Mouse (Mus musculus) neural tube, embryonic 11.5 days (tissue): ENCODE measurements around the gene Hyls1. TPM values are rescaled to one million over a fixed set of nuclear protein-coding genes. Genes with fewer than 3 reads are reported as not detected.

ENCODE experiments used
- ATAC-seq: fragments of 200-750 bp; cut with Nextera tagmentation; 2 replicates; pipeline ENCODE4 v1.8.0; 2017; ENCODE audit warnings: moderate number of reproducible peaks, mild to moderate bottlenecking, moderate TSS enrichment, moderate library complexity; ENCODE audit not compliant: insufficient read depth, low FRiP score, low TSS enrichment
- DNase-seq: peaks from one replicate; pipeline ENCODE4 v3.0.0-alpha.2; 2015; ENCODE audit warnings: low spot score
- H3K27ac ChIP-seq: fragments of 300-500 bp; sonication (generic); 2 replicates; pipeline ENCODE4 v1.5.1; 2014; ENCODE audit warnings: low read depth, mild to moderate bottlenecking, low read length
- H3K27me3 ChIP-seq: fragments of 300-500 bp; sonication (generic); 2 replicates; pipeline ENCODE4 v1.6.1; 2014; ENCODE audit warnings: mild to moderate bottlenecking, low read length, mixed read lengths; ENCODE audit not compliant: control insufficient read depth, insufficient read depth
- H3K36me3 ChIP-seq: fragments of 300-500 bp; sonication (generic); 2 replicates; pipeline ENCODE4 v1.6.1; 2014; ENCODE audit warnings: mild to moderate bottlenecking, low read length, moderate library complexity, mixed read lengths; ENCODE audit not compliant: control insufficient read depth, insufficient read depth
- H3K4me1 ChIP-seq: fragments of 300-500 bp; sonication (generic); 2 replicates; pipeline ENCODE4 v1.6.1; 2014; ENCODE audit warnings: low read length, mixed read lengths; ENCODE audit not compliant: control insufficient read depth, insufficient read depth
- H3K4me2 ChIP-seq: fragments of 300-500 bp; sonication (generic); 2 replicates; pipeline ENCODE4 v1.6.1; 2014; ENCODE audit warnings: low read depth, mild to moderate bottlenecking, moderate library complexity
- H3K4me3 ChIP-seq: fragments of 300-500 bp; sonication (generic); 2 replicates; pipeline ENCODE4 v1.5.1; 2014; ENCODE audit warnings: low read depth, low read length
- H3K9ac ChIP-seq: fragments of 300-500 bp; sonication (generic); 2 replicates; pipeline ENCODE4 v1.6.1; 2014; ENCODE audit warnings: mild to moderate bottlenecking, low read length
- H3K9me3 ChIP-seq: fragments of 300-500 bp; sonication (generic); 2 replicates; pipeline ENCODE4 v1.6.1; 2016; ENCODE audit warnings: low read length; ENCODE audit not compliant: control insufficient read depth
- WGBS: fragments of 180-500 bp; shearing (Covaris S2); extraction: QIAGEN DNeasy Blood & Tissue Kit; methylation state at CpG from one replicate; pipeline ENCODE4 v1.1.7; 2014; 5-methylcytosine and 5-hydroxymethylcytosine counted together
- polyA plus RNA-seq: library from polyadenylated mRNA; unstranded; fragments of >200 nt; fragmentation: Nextera tagmentation; extraction: Ambion mirVana; gene quantifications from 2 replicates; pipeline ENCODE4 v1.2.1, GENCODE M21; 2014

The Hyls1 gene
- polyA plus RNA-seq, 1 experiment from 2014 or later: 28.8 TPM

DNA sequence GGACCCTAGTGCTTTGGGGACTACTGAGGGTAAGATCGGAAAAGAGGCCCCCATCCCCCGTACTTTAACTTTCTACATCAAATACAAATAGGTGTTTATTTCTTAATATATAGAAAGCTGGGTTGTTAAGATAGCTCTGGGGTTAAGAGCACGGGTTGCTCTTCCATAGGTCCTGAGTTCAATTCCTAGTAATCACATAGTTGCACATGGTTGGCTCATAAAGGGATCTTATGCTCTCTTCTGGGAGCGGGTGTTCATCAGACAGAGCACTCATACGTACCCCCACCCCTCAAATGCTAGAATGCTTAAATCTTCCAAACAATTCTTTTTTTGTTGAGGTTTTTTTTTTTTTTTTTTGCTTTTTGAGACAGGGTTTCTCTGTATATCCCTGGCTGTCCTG is 465 bp upstream of the Hyls1 start:
- Histone ChIP-seq H3K4me1 (no peaks in the 10 kb centered on the region), H3K9me3 (no peaks in the 10 kb centered on the region), H3K4me3 (peak overlapping the region; percentile 60), H3K4me2 (peak overlapping the region; percentile 70), H3K27ac (no peak overlapping the region), H3K9ac (peak overlapping the region; percentile 64), H3K36me3 (peaks cover 4% of the 10 kb centered on the region; the same call in 1 of the 2 replicates), H3K27me3 (0 out of 2 replicates have a peak, but pooled peaks cover 4% of the 10 kb centered on the region)
- 13% methylated on average over 5 of the region's 5 CpGs for WGBS
- DNase-seq: no peak
- ATAC-seq: peak; percentile 14; the same call in 1 of the 2 replicates

DNA sequence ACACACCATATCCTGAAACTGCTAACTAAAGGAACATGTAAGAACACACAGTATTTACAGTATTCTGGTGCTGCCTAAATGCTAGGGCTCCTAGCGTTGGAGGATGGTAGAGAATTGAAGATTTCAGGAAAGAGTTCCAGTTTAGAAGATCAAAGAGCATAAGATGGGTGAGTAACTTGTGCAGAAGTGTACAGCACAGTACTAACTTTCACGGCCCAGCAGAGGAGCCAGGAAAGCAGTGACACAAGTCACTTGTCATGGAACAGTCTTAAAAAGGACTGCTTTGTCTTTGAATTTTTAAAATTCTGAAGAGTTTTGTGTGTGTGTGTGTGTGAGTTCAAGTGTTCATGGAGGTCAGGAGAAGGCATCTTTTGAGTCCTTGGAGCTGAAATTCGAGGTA is 2.2 kb downstream of the Hyls1 start:
- no peak overlapping the region for H3K4me2 ChIP-seq
- H3K9ac ChIP-seq: no peak overlapping the region
- peaks cover 4% of the 10 kb centered on the region; the same call in 1 of the 2 replicates for H3K36me3 ChIP-seq
- no peaks in the 10 kb centered on the region for H3K4me1 ChIP-seq
- no peak overlapping the region for H3K4me3 ChIP-seq
- 83% methylated on average over 3 of the region's 3 CpGs for WGBS
- no peak for DNase-seq
- no peaks in the 10 kb centered on the region for H3K9me3 ChIP-seq
- H3K27ac ChIP-seq: no peak overlapping the region
- H3K27me3 ChIP-seq: no peaks in the 10 kb centered on the region
- no peak for ATAC-seq

DNA sequence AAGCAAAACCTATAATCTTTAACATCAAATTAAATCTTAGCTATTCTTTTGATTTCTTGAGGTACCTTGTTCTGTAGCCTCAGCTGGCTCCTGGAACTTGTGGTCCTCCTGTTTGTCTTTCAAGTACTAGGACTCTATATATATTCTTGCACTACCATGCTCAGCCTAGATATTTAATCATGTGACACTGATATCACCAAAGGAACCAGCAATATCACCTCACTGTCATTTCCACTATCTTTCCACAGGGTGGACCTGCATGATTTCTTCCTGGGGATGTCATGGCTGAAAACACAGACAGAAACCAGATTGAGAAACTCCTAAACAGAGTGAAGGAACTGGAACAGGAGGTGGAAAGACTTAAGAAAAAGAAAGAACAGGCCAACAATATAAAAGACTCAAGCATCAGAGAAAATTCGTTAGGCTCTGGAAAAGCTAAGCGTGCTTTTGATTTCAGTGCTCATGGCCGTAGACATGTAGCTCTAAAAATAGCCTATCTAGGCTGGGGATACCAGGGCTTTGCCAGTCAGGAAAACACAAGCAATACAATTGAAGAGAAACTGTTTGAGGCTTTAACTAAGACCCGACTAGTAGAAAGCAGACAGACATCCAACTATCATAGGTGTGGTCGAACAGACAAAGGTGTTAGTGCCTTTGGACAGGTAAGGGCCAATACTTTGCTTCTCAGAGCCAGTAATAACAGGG is 5.5 kb downstream of the Hyls1 start:
- no peak for DNase-seq
- Histone ChIP-seq H3K36me3 (peaks cover 4% of the 10 kb centered on the region; the same call in 1 of the 2 replicates), H3K27ac (no peak overlapping the region), H3K9me3 (no peaks in the 10 kb centered on the region), H3K27me3 (no peaks in the 10 kb centered on the region), H3K4me3 (no peak overlapping the region), H3K9ac (no peak overlapping the region), H3K4me2 (no peak overlapping the region), H3K4me1 (no peaks in the 10 kb centered on the region)
- WGBS: 96% methylated on average over 5 of the region's 5 CpGs
- ATAC-seq: no peak

DNA sequence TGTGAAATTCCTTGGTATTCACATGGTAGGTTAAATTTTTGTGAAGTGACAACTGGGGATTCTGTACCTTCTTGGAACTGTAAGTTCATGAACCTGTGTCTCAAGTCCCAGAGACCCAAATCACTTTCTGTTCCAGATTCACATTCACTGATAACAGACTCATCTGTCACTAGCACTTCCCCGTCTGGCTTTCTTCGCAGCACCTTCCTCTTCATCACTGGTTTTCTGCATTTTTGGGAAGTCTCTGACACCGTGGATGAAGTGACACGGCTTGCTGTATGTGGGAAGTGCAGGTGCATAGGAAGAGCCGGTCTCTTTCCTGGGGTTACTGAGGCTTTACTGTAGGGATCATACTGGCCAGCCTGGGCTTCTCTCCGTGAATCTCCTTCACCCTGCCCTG is 8.6 kb downstream of the Hyls1 start:
- no peak for ATAC-seq
- DNase-seq: no peak
- no peaks in the 10 kb centered on the region for H3K27me3 ChIP-seq
- no peak overlapping the region for H3K4me3 ChIP-seq
- H3K9me3 ChIP-seq: no peaks in the 10 kb centered on the region
- 92% methylated on average over 6 of the region's 6 CpGs for WGBS
- H3K36me3 ChIP-seq: peaks cover 3% of the 10 kb centered on the region; the same call in 1 of the 2 replicates
- no peak overlapping the region for H3K4me2 ChIP-seq
- no peak overlapping the region for H3K9ac ChIP-seq
- H3K4me1 ChIP-seq: no peaks in the 10 kb centered on the region
- H3K27ac ChIP-seq: no peak overlapping the region

DNA sequence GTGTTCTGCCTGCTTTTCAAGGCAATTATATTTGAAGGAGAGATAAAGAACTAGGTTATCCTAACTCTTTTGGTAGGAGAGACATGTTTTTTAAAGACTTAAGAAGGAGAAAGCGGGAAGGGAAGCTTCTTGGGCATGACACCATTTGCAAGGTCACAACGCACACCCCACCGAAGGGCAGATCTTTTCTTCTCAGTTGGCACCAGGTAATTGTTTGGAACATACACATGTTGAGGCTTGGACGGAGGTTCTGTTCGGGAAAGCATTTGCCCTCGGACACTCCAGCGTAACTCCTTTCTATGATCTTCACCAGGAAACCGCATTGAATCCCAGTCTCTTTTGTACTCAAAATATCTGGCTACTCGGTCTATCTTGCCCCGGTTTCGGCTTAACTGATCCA is 9.1 kb downstream of the Hyls1 start:
- no peaks in the 10 kb centered on the region for H3K4me1 ChIP-seq
- no peak overlapping the region for H3K4me2 ChIP-seq
- no peak overlapping the region for H3K4me3 ChIP-seq
- no peak overlapping the region for H3K27ac ChIP-seq
- H3K27me3 ChIP-seq: no peaks in the 10 kb centered on the region
- WGBS: 94% methylated on average over 11 of the region's 11 CpGs
- no peak overlapping the region for H3K9ac ChIP-seq
- H3K9me3 ChIP-seq: no peaks in the 10 kb centered on the region
- no peak for ATAC-seq
- DNase-seq: no peak
- H3K36me3 ChIP-seq: no peaks in the 10 kb centered on the region; the same call in 1 of the 2 replicates

DNA sequence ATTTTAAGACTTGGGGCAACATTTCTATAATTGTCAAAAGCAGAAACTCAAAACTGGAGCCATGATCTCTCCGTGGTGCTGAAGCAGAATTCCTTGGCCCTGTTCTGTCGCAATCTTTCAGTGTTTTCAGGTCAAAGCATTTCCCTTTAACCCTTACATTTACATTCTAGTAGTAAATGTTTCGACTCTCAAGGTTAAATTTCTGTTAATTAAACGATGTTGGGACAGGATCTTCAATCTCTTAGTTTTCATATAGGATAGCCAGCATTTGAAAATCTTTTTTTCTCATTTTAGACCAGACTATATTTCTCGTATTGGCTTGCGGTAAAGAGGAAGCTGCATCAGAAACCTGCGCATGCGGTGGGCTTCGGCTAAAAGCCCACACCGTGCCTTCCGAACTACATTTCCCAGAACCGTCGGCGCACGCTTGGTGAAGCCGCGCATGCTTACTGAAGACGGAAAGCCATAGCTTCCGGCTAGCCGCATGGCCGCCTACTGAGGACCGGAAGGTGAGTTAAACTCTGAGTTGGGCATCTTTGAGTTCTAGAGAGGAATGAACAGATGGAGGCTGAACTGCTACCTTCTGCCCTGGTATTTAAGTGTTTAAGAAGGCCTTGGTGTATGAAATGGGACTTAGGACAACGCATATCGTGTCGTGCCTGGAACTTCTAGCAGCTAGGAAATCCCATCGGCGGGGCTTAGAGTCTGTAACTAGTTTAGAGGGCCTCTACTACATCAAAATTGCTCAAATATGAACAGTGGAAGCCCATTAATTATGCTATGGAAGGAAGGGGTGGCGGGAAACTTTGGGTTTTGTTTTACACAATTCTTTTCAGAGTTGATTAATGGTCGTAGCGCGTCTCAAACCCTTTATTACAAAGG is 10.9 kb downstream of the Hyls1 start:
- Histone ChIP-seq H3K4me2 (peak overlapping the region; percentile 90), H3K27me3 (no peaks in the 10 kb centered on the region), H3K36me3 (no peaks in the 10 kb centered on the region), H3K9me3 (no peaks in the 10 kb centered on the region), H3K9ac (peak overlapping the region; percentile 70), H3K4me1 (no peaks in the 10 kb centered on the region), H3K27ac (no peak overlapping the region), H3K4me3 (peak overlapping the region; percentile 73)
- ATAC-seq (peak; percentile 88), DNase-seq (peak; percentile 93)
- 3% methylated on average over 31 of the region's 31 CpGs for WGBS

DNA sequence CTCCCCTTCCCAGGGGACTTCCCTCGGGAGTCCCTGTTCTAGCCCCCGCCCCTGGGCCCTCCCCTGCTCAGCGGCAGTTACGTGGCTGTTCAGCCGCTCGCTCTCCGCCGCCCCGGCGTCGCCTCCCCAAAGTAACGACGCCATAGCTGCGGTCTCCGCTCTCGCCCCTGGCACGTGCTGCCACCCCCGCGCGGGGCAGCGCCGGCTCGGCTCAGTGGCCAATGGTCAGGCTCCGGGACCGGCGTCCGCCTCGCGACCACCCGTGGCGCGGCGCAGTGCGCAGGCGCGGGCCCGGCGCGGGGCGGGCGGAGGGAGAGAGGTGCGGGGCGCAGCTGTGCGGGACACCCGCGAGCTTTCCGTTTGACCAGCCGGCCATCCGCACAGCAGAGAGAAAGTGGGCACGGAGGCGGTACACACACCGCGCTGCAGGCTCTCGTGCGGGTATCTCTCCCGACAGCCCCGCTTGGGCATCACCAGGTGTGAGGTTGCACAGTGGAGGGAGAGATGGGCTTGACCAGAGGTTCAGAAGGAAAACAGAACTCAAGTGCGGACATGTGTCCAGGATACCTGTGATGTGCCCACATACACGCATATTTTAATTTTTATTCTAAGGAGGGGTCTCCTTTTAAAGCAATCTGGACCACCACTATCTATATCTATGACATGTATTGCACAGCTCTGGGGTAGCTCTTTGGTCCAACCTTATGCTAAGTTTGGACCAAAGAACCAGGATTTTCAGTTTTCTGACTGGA is 11.8 kb downstream of the Hyls1 start, which contains the start of the genes Ddx25 and Pus3:
TSS of gene Ddx25 (minus strand) at position 272 of the 752 bp plus-strand sequence.
TSS of gene Pus3 (plus strand) at position 339 of the 752 bp plus-strand sequence.
- H3K4me3 ChIP-seq: peak within 1 kb of the TSS; percentile 73
- H3K27me3 ChIP-seq: no peaks in the 10 kb centered on the region
- WGBS: 1% methylated on average over 57 of the region's 59 CpGs
- peak; percentile 82 for ATAC-seq
- peak; percentile 87 for DNase-seq
- H3K4me2 ChIP-seq: peak within 1 kb of the TSS; percentile 90
- H3K4me1 ChIP-seq: no peaks in the 10 kb centered on the region
- H3K9ac ChIP-seq: peak within 1 kb of the TSS; percentile 70
- peak within 1 kb of the TSS; percentile 14; the same call in 1 of the 2 replicates for H3K27ac ChIP-seq
- H3K36me3 ChIP-seq: no peaks in the 10 kb centered on the region
- no peaks in the 10 kb centered on the region for H3K9me3 ChIP-seq

DNA sequence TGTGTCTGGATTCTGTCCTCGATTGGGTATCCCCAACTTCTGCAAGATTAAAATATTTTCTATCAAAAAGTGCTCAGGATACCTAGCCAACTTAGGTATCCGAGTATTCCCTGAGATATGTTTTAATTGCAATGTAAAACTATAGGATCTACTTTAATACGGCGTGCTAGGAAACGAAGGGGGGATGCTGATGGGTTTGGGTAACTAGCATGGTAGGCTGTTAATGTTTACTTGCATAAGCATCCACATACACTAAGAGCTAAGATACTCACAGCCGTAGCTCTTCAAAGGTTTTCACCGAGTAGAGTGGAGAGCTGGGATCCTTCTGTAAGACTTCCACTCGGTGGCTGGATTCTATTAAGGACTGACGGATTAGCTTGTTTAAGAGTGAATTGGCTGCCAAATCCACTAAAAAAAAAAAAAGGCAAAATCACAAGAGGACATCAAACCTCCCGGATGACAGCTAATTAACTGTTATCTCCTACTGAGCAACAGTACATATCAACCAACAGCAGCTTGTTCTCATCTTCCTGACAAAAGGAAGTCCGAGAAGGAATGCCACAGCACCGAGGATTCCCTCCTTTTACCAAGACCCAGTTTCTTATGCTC is 13.6 kb downstream of the Hyls1 start:
- H3K4me2 ChIP-seq: no peak overlapping the region
- no peaks in the 10 kb centered on the region for H3K9me3 ChIP-seq
- WGBS: 88% methylated on average over 12 of the region's 12 CpGs
- no peaks in the 10 kb centered on the region for H3K27me3 ChIP-seq
- ATAC-seq (no peak), DNase-seq (no peak)
- no peak overlapping the region for H3K9ac ChIP-seq
- no peaks in the 10 kb centered on the region for H3K36me3 ChIP-seq
- no peaks in the 10 kb centered on the region for H3K4me1 ChIP-seq
- no peak overlapping the region for H3K4me3 ChIP-seq
- no peak overlapping the region for H3K27ac ChIP-seq
